Mouse (Mus musculus) frontal cortex, adult 2 months (tissue): ENCODE measurements around the gene Ropn1. TPM values are rescaled to one million over a fixed set of nuclear protein-coding genes. Genes with fewer than 3 reads are reported as not detected.
A peak's percentile ranks its signal among the peaks of the same experiment; 100 is the strongest.

Source experiments
- DNase-seq, 2 experiments: peaks; one replicate each; pipeline ENCODE4 v3.0.0; 2022; ENCODE audit warnings: low spot score in 1 of 2; ENCODE audit errors: extremely low spot score in 1 of 2
- polyA plus RNA-seq: library from polyadenylated mRNA; depleted of rRNA; stranded (reverse); fragments of >200 nt; gene quantifications from 2 replicates; pipeline ENCODE4 v1.2.3, GENCODE M21; 2012; rRNA removed

Ropn1 gene
- 0.15 TPM in 1 of 2 replicates, not detected in the other for polyA plus RNA-seq

DNA sequence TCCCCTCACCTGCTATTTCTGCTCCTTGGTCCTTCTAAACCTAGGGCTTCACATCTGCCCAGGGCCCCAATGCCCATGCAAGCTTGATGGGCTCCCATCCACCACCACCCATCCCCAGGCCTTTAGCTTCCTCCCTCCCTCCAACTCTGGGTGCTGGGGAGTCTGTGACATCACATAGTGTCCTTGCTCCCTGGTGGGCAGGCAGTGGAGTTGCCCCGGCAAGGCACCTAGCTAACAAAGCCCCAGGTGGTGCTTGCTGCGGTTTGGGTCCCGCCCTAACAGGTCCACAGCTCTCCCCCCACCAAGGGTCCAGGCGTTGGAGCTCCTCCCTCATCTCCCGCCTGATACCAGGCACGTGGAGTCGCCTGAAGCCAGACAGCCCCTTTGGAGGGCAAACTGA lies at the start of gene Ropn1:
Gene Ropn1 (plus strand): TSS at position 301 of the 400 bp plus-strand sequence.
- DNase-seq = no peak

DNA sequence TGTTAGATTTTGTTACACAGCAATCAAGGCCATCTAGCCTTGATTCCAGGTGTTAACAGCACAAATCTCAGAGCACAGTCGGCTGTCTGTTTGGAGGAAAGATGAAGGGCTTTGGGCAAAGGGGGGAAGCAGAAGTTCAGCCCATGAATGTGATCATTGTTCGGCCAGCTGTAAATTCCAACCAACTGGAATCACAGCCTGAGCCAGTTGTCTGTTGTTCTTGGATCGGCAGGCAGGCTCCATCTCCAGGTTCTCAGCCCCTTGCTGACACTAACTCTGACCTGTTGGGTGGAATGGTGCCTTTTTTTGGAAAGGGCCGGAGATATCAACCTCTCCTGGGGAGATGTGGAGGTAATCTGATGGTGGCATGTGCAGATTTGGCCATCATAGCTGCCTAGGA lies 47.8 kb upstream of the Ropn1 start:
- DNase-seq = no peak

DNA sequence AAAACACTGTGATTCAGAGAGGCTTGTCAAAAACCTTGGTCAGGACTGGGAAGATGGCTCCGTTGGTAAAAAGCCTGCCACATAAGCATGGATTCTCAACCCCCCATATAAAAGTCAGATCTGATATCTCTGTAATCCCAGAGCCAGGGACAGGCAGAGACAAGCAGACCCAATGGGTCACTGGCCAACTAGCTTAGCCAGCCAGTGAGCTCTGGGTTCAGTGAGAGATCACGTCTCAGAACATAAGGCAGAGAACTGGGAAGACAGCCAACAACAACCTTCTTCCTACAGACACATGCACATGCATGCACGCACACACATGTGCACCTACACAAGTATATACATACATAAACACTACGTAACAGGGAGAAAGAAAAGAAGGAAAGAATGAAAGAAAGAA lies 46.6 kb upstream of the Ropn1 start:
- DNase-seq = no peak

DNA sequence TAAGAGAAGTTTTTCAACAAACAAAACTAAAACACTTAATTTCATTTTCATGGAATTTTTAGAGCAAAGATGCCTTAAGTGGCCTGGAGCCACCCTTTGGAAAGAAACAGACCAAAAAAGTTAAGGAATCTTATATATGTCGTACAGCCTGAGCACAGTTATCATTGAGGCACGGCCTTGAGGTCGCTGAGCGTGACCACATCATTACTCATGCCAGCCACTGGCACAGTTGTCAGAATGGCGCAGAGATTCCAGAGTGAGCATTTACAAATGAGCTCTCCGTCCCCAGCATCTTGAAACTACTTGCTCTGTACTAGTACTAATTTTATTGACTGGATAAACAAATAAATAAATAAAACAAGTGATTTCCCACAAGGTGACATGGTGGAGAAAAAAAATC lies 45.9 kb upstream of the Ropn1 start:
- no peak for DNase-seq

DNA sequence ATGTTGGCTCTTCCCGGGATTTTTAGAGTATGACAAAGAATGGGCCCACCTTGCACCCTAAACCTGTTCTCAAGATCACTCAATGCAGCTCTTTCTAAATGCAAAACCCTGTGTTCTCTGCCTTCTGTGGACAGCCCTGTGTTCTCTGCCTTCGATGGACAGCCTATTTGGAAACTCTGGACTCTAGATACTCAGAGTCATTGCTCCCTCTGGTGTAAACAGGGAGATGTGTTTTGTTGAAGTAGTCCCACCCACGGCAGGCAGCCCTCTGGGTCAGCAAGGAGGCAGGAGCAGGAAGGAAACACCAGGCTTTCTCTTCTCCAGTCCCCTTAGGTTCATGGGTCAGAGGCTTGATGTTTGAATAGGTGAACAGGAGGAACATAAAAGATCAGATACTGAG lies 44.0 kb upstream of the Ropn1 start:
- DNase-seq = no peak

DNA sequence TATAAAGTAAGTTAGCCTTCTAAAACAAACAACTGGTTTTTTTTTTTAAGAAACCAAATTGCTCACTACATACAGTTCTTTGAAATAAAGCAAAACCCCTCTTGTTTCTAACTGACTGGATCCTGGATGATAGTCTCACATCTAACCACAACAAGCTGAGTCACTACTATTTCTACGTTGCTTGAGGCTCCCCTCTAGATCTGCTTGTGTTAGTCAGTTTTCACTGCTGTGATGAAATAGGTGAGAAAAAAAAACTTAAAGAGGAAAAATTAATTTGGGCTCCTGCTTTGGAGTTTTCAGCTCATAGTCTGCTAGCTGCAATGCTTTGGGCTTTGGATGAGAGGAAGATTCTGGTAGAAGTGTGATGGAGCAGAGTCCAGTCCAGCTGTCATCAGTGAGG lies 39.6 kb upstream of the Ropn1 start:
- DNase-seq = no peak

DNA sequence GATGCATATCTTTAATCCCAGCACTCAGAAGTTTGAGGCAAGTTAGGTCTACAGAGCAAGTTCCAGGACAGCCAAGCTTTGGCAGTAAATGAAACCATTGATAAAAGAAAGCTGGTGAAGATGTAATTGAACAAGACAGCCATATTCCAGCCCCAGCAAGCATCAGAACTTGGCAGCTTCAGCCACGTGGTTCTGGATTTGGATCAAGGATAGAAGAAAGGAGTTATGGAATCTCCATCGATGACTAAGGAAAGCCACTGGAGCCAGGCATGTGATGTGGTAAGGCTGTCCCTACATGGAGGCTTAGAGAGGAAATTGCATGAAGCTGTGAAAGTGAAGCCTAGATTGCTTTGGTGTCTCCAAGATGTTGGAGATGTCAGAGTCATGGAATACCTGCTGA lies 35.7 kb upstream of the Ropn1 start:
- DNase-seq = no peak

DNA sequence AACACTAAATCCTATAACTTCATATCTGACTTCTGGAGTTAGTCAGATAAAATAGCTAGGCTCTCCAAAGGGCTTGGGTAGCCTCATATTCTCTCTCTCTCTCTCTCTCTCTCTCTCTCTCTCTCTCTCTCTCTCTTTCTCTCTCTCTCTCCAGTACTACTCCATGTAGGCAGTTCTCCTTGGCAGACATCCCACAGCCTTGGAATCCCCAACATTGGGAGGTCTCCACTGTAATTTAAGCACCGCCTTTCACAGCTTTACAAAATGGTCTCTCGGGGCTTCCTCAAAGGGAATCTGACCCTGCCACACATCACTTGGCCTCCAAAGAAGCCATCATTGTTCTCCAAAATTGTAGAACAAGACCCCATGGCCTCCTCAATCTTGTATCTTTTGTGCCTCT lies 22.1 kb upstream of the Ropn1 start:
- DNase-seq = no peak

DNA sequence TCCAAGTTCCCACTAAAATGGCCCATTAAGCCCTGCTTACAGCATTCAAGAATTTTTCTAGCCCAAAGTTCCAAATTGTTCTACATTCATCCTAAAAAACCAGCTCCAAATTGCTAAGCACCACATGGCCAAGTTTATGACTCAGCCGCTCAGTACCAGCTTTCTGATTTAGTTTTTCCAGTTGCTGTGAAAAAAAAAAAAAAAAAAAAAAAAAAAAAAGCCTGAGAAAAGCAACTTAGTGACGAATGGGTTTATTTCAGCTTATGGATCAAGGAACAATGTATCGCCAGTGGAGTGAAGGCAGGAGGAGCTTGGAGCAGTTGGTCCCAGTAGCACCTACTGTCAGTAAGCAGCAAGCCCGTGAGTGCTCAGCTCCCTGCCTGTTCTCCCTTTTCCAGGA lies 21.3 kb upstream of the Ropn1 start:
- peak; percentile 54 to 76 for DNase-seq

DNA sequence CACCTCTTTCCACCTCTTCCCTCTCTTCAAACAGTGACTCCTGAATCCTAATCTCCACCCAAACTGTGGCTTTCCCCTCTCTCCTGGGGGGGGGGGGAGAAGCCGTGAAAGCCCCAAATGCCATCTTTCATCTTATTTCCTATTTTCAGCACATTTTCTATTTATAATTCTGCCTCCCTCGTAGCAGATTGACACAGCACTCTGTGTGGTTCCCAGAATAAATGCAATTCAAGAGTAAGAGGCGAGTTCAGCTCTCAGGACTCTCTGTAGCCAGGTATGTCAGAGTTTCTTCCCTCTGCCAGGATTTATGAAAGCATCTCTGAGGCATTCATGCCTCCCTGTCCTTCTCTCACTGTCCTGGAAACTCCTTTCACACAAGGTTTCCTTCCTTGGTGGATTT lies 14.2 kb upstream of the Ropn1 start:
- no peak for DNase-seq

DNA sequence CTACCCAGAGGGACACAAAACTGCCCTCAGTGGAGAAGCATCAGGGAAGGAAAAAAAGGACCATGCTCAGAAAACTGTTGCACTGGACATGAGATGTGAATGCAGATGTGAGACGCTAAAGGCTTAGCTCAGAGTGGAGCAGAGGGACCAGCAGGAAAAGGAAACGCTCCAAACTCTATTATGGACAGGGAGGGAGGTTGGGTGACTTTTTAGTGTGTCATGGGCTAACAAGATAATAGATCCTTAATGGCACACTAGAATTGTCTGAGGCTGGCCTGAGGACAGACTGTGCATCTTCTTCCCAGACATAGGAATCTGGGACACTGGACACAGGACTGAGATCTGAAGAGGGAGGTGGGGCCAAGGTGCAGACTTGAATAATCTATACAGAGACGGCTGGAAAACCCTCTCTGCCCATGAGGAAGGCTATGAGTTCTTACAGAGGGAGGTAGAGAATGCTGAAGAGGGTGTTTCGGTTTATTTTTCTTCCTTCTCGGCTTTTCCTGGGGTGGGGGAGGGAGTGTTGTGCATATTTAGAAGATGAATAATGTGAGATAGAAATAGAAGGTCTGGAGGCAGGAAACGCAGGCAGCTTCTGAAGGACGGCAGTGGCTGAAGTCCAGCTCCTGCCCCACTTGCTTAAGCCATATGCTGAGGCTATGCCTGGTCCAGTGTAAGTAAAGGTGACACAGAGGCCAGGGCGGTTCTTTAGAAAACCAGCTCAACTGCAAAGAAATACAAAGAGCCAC lies 6.0 kb upstream of the Ropn1 start:
- peak; percentile 59 to 77 for DNase-seq

DNA sequence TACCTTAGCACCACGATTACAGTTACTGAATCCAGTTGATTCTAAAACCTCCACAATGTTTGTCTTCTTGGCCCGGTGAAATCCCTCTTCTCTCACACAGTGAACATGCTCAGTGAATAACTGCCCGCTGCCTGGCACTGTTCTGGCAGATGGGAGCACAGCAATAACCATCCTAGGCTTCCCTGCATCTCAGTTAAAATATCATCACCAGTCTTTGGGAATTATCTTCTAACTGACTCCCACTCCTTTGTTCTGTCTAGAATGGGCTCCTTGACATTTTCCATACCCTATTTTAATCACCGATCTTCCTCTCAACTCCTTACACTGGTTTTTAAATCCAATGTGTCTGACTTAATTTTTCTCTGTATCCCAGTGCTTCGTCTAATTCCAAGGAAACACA lies 3.3 kb downstream of the Ropn1 start:
- peak in 1 of 2 experiments; percentile 21 for DNase-seq

DNA sequence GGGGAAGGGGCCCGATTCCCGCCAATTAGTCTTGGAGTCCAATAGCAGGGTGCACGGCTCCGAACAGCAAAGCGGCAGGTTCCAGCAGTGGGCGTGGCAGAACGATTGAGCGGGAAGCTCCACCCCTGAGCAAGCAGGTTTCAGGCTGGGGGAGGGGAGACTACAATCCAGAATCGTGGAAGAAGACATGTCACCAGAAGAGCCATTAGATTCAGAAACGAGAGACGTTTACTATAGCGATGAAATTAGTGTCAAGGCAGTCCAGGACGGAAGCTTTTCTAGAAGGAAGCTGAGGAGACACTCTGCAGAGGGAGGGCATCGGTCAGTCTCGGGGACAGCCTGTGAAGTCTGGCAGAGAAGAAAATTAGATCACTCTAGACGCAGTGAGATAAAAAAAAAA lies 7.8 kb downstream of the Ropn1 start:
- peak in 1 of 2 experiments; percentile 46 for DNase-seq

DNA sequence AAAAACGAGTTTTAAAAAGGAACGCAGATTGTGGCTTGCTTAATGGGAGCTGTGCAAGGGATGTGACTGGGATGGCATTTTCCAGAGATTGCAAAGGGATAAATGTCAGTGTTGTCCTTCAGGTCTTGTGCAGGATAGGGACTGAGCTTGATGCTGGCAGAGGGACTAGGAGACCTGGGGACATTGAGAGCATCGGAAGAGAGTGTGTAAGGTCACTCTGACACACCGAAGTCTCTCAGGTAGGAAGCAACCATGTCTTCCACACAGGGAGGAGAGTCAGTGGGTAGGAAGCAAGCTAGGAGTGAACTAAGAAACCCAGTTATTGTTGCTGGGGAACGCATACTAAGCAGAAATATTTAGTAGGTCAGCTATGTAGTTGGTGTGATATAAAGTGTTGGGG lies 8.3 kb downstream of the Ropn1 start:
- DNase-seq = no peak

DNA sequence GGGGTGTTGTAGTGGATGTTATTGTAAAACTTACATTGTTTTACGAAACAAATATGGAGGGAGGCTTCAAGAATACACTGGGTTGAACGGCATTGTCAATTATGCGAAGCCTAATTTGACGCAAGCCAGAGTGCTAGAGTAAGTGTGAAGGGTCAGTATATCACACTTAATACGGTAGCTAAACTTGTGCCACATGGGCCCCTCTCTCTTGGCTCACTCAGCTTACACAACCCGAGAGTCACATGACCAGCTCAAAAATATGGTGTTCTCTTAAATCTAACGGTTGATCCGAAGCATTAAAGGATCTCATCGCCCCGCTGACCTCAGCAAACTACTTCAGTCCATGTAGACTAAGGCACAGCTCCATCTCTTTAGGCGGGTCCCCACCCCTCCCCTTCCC lies 8.7 kb downstream of the Ropn1 start:
- no peak for DNase-seq

DNA sequence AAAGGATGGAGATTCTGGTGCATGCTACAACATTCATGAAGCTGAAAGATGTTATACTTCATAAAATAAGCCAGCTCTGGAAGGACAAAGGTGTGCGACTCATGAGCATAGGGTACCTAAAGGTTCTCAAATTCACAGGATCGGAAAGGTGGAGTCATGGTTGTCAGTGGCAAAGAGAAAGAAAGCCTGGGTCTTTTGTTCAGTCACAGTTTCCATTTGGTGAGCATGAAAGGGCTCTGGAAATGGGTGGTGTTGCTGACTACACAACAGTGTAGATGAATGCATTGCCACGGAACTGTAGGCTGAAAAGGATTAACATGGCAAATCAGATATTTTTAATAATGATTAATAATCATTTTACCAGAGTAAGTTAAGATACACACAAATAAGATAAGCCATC lies 14.8 kb downstream of the Ropn1 start:
- DNase-seq = no peak

DNA sequence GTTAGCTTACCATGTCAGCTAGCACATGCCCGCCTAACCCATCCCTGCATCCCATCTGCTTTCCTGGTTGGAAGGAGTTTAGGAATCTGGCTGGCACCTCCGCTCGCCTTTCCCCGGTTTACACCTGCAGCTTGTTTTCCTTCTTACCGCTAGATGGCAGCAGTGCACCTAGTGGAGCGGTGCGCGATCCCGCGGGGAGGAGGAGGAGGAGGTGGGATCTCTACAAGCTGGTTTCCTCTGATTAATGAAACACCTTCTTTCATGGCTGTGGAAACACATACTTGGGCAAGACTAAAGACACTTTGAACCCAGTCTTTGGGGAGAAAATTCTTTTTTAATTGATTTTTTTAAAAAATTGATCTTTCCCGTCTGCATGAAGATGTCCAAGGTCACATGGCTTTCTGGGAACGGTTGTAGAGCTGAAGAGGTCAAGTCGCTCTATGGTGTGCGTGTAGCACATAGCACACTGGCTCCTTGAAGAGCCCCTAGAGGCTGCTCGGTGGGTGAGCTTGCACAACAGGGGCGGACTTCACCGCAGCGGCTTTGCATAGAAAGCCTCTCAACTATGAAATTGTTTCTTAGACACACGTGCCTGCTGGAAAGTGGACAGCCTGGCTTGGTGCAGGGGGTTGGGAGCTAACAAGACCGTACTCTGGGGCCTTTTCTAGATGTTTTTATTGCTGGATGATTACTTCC lies 17.5 kb downstream of the Ropn1 start:
- peak in 1 of 2 experiments; percentile 85 for DNase-seq

DNA sequence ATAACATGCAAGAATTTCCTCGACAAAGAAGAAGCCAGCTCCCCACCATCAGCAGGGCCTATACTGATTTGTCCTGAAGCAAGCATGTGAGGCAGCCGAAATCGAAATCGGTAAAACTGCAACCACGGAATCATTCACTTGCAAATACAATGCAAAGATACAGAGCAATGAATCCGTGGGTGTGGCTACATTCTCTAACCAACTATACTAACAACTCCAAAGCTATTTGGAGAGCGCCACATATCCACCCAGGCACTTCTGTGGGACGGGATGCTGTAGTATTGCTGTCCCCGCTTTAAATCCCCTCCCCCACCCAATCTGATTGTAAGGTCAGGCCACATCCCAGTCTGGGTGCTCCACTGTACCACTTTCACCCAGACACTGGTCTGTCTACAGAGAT lies 18.6 kb downstream of the Ropn1 start:
- DNase-seq = no peak

DNA sequence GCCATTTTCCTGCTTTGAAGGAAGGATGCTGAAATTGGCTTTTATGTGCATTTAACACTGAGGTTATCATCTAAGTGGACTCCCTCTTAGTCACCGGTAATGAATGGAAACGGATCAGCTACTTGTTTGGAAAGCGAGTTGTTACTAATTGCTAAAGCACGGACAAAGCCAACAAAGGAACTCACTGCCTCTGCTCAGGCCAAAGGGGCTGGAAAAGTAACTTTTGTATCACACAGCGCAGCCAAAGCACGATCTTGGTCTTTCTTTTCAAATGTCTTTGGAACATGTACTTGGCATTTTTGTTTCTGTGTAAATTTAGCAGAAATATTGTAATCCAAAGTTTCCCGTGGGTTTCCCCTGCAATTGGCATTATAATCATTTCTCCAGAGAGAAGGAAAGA lies 22.2 kb downstream of the Ropn1 start:
- no peak for DNase-seq

DNA sequence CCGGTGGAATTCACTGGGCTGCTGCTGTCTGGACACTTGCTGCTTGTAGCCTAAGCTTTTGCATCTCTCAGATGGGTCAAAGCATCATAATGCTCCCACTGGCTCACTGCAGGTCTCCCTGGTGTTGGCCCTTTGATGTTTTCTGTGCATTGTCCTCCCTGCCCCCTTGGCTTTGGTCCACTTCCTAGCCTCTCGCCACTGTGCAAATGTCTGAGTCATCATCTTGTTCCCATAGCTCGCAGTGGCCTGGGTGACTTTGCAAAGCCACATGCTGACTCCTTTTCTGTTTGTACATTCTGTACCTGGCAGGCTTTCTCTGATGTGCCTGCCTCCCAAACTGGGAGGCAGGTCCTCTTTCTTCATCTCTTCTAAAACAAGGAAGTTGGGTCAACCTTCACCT lies 23.1 kb downstream of the Ropn1 start:
- no peak for DNase-seq

DNA sequence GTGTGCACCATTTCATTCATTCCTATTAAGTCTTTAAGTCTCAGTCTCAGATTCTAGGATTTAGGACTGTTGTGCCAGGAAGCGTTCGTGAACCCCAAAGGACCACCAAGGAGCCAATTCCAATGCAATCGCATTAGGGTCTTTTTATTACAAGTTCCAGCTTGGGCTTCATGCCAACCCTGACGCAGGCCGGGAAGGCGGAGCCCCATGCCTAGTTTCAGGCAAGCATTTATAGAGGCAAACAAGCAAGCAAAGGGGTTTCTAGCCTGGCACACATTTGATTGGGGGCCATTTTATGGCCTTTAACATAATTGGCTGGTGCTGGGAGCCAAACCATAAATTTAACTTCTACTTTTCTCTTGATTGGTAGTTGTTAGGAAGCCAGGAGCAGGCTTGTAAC lies 24.6 kb downstream of the Ropn1 start:
- DNase-seq = no peak

DNA sequence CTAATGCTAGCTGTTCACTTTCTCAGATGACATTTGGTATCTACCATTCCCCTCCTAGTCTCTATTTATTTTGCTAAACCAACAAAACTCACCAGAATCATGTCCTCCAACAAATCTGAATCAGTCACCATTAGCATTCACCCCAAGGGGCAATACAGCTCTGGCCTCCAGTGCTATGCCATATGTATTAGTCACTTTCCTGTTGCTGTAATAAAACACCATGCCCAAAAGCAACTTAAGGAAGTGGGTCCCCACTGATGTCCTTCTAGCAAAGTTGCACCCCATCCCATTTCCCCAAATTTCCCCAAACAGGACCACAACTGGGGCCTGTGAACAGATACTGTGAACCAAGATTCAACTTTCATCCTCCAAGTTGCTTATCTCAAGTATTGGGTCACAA lies 32.1 kb downstream of the Ropn1 start:
- no peak for DNase-seq
